Mouse (Mus musculus) bone marrow macrophage, adult 2 months (primary cell): ENCODE measurements around the gene Siah2.

ENCODE experiments used
- CTCF ChIP-seq: IDR thresholded peaks from 2 replicates; pipeline ENCODE4 v1.5.1; 2012; ENCODE audit warnings: low read depth, mild to moderate bottlenecking, low read length, moderate library complexity
- POLR2A ChIP-seq: IDR thresholded peaks from 2 replicates; pipeline ENCODE4 v1.6.1; 2012; ENCODE audit warnings: mild to moderate bottlenecking, low read depth, low read length, borderline replicate concordance

- TF ChIP-seq CTCF (no peak), POLR2A (no peak)
These were observed 3.1 kb downstream of the Siah2 start for GRCm38 (mm10) chr3:58689105-58689504.
